30 mouse cellular contexts compared by ENCODE assay signal in the genomic region with DNA sequence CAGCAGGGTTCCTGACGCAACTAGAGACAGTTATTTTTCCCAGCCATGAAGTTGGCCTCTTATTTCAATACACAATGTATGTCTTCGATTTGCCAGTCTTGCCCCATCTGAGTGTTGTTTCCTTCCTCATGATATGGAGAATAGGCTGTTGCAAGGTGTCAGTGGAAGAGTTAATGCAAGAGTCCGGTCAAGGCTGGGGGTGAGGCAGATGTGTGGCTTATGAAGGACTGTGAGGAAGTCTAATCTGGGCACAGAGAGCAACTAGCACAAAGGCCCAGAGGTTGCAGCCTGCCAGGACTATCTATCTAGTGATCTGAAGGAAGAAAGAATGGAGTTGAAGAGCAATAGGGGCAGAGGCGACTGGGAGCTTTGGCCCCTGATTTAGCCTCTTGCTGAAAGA. TPM values are rescaled to one million over a fixed set of nuclear protein-coding genes. Genes with fewer than 3 reads are reported as not detected.
DNase-seq lines count a peak whose midpoint lies in the region; ATAC-seq and TF ChIP-seq lines count a peak whose summit lies in the region.
"Had no signal": no experiment of that assay in that cellular context is flagged by ENCODE, and none has a peak within 500 bp of the region (broad histone marks: within the 10 kb centered on the region; RNA-seq: fewer than 3 reads in every experiment).

No protein-coding gene starts in this region.

- H3K4me1 ChIP-seq in heart, embryonic 10.5 days = no peaks in the 10 kb centered on the region
- H3K4me1 ChIP-seq in heart, adult 2 months (ENCODE audit: control insufficient read depth, insufficient read depth, low read length) = no peaks in the 10 kb centered on the region
- H3K4me1 ChIP-seq in bone marrow, adult 2 months (ENCODE audit: control insufficient read depth, insufficient read depth, low read length) = peaks cover 2% of the 10 kb centered on the region
- no peaks in the 10 kb centered on the region for H3K4me1 ChIP-seq in hindbrain, postnatal 0 days (ENCODE audit: insufficient read depth, low read length)
- H3K4me1 ChIP-seq: embryonic facial prominence, embryonic 12.5 days; embryonic facial prominence, embryonic 15.5 days; hindbrain, embryonic 10.5 days; hindbrain, embryonic 13.5 days had no signal

- TF ChIP-seq POLR2A in heart, adult 2 months (IDR thresholded peaks at IDR 0.05; ENCODE audit: insufficient read depth, low read depth, low read length) = no peak
- TF ChIP-seq POLR2A in bone marrow, adult 2 months (IDR thresholded peaks at IDR 0.05; ENCODE audit: borderline replicate concordance, control insufficient read depth, low read depth, low read length) = no peak

- no peak overlapping the region for H3K4me2 ChIP-seq in hindbrain, postnatal 0 days (ENCODE audit: low read depth, low read length)
- H3K4me2 ChIP-seq: embryonic facial prominence, embryonic 12.5 days; embryonic facial prominence, embryonic 15.5 days; heart, embryonic 11.5 days; hindbrain, embryonic 13.5 days had no signal

- intact Hi-C loops in heart, adult 2 months (cut with DNase I) = no loop called here

- DNase-seq in heart, embryonic 10.5 days (ENCODE audit: low spot score) = peak; percentile 59
- no peak for DNase-seq in heart, adult 2 months
- no peak for DNase-seq in hindbrain, postnatal 0 days (ENCODE audit: low spot score)
- no peak for DNase-seq in adrenal gland, postnatal 14 days
- DNase-seq: adrenal gland, adult 2 months; adrenal gland, postnatal 25 days; cerebellum, adult 18-20 months; cerebellum, adult 9-10 months; cerebellum, postnatal 25 days; forebrain, postnatal 0 days; gastrocnemius, adult 2 months; gastrocnemius, postnatal 25 days; kidney, adult 2 months had no signal

- no peaks in the 10 kb centered on the region for H3K9me3 ChIP-seq in heart, embryonic 10.5 days
- H3K9me3 ChIP-seq in hindbrain, postnatal 0 days (ENCODE audit: low read length) = no peaks in the 10 kb centered on the region
- H3K9me3 ChIP-seq: embryonic facial prominence, embryonic 12.5 days; embryonic facial prominence, embryonic 15.5 days; hindbrain, embryonic 10.5 days; hindbrain, embryonic 13.5 days had no signal

- peak; percentile 94 for ATAC-seq in megakaryocyte, adult 5-6 weeks (ENCODE audit: poor library complexity, severe bottlenecking)
- no peak for ATAC-seq in hindbrain, postnatal 0 days
- ATAC-seq: CD4-positive, CD25-positive, alpha-beta regulatory T cell, adult 4 months; forebrain, embryonic 14.5 days; forebrain, postnatal 0 days; hindbrain, embryonic 16.5 days; inflammation-experienced regulatory T-cells, adult 6 months; intestine, embryonic 16.5 days had no signal

- WGBS in heart, embryonic 10.5 days = 83% methylated on average over 4 of the region's 4 CpGs
- 73% methylated on average over 4 of the region's 4 CpGs for WGBS in heart, adult 2 months
- 39% methylated on average over 4 of the region's 4 CpGs for WGBS in bone marrow, adult 2 months
- WGBS in hindbrain, postnatal 0 days = 95% methylated on average over 4 of the region's 4 CpGs

- no peak for TF ChIP-seq CTCF in heart, adult 2 months (IDR thresholded peaks at IDR 0.05)
- no peak for TF ChIP-seq CTCF in bone marrow, adult 2 months (IDR thresholded peaks at IDR 0.05; ENCODE audit: control insufficient read depth, insufficient read depth, low read length)
- TF ChIP-seq CTCF in hindbrain, postnatal 0 days (IDR thresholded peaks at IDR 0.05; ENCODE audit: low read depth) = no peak

- H3K9ac ChIP-seq in heart, adult 2 months (ENCODE audit: low read depth, low read length) = no peak overlapping the region
- no peak overlapping the region for H3K9ac ChIP-seq in hindbrain, postnatal 0 days (replicated peaks; ENCODE audit: low read length)
- H3K9ac ChIP-seq: embryonic facial prominence, embryonic 12.5 days; embryonic facial prominence, embryonic 15.5 days; forebrain, postnatal 0 days; hindbrain, embryonic 13.5 days had no signal

- H3K27me3 ChIP-seq in heart, embryonic 10.5 days (ENCODE audit: insufficient read depth, poor library complexity, severe bottlenecking) = no peaks in the 10 kb centered on the region
- H3K27me3 ChIP-seq in heart, adult 2 months (ENCODE audit: control insufficient read depth, insufficient read depth, low read length) = no peaks in the 10 kb centered on the region; the same call in 1 of the 2 replicates
- no peaks in the 10 kb centered on the region for H3K27me3 ChIP-seq in hindbrain, postnatal 0 days (ENCODE audit: insufficient read depth, low read length)
- H3K27me3 ChIP-seq: embryonic facial prominence, embryonic 12.5 days; embryonic facial prominence, embryonic 15.5 days; hindbrain, embryonic 13.5 days had no signal

- no peaks in the 10 kb centered on the region for H3K36me3 ChIP-seq in heart, embryonic 10.5 days
- H3K36me3 ChIP-seq in heart, adult 2 months (ENCODE audit: control insufficient read depth, insufficient read depth, low read length) = no peaks in the 10 kb centered on the region
- H3K36me3 ChIP-seq in hindbrain, postnatal 0 days (ENCODE audit: insufficient read depth, low read length) = no peaks in the 10 kb centered on the region
- H3K36me3 ChIP-seq: embryonic facial prominence, embryonic 12.5 days; embryonic facial prominence, embryonic 15.5 days; hindbrain, embryonic 10.5 days; hindbrain, embryonic 13.5 days had no signal

- H3K79me2 ChIP-seq in heart, adult 2 months (replicated peaks; ENCODE audit: control insufficient read depth, insufficient read depth, low read length) = no peaks in the 10 kb centered on the region

- no peak overlapping the region for H3K27ac ChIP-seq in heart, embryonic 10.5 days
- no peak overlapping the region for H3K27ac ChIP-seq in heart, adult 2 months
- H3K27ac ChIP-seq in bone marrow, adult 2 months (ENCODE audit: control insufficient read depth, insufficient read depth, low read depth, low read length, poor library complexity) = peak overlapping the region; percentile 77
- H3K27ac ChIP-seq in hindbrain, postnatal 0 days = no peak overlapping the region
- H3K27ac ChIP-seq: embryonic facial prominence, embryonic 12.5 days; embryonic facial prominence, embryonic 15.5 days; gastrocnemius, adult 2 months; hindbrain, embryonic 10.5 days; hindbrain, embryonic 13.5 days had no signal

- no peak for TF ChIP-seq EP300 in heart, adult 2 months (IDR thresholded peaks at IDR 0.05; ENCODE audit: insufficient read depth, low read depth, low read length)

- no peak overlapping the region for H3K4me3 ChIP-seq in heart, embryonic 10.5 days
- no peak overlapping the region for H3K4me3 ChIP-seq in heart, adult 2 months
- no peak overlapping the region for H3K4me3 ChIP-seq in bone marrow, adult 2 months (replicated peaks; ENCODE audit: control insufficient read depth, low read depth, low read length)
- no peak overlapping the region for H3K4me3 ChIP-seq in hindbrain, postnatal 0 days (ENCODE audit: low read length)
- H3K4me3 ChIP-seq: embryonic facial prominence, embryonic 12.5 days; embryonic facial prominence, embryonic 15.5 days; gastrocnemius, adult 2 months; hindbrain, embryonic 10.5 days; hindbrain, embryonic 13.5 days had no signal

RNA-seq across cellular contexts. Expression of a gene that starts 14.4 kb away (rescaled TPM):
- not detected in 2 replicates for polyA plus RNA-seq in heart, embryonic 10.5 days (2016; fragmentation: Nextera tagmentation; extraction: Ambion mirVana)
- not detected for total RNA-seq in heart, adult 2 months (2021)
- not detected in 2 replicates for polyA plus RNA-seq in heart, adult 2 months (2012; rRNA removed)
- polyA plus RNA-seq in bone marrow, adult 2 months (2011; ENCODE audit: insufficient read depth, insufficient read length, low replicate concordance, missing spikeins) = 5.9 and 21.1 TPM in 2 replicates
- 12.5 and 18.7 TPM in 2 replicates for total RNA-seq in megakaryocyte, adult 5-6 weeks (2015)
- 23.6 and 30.1 TPM in 2 replicates for total RNA-seq in megakaryocyte, adult 5-6 weeks (2017)
- not detected in 2 replicates for total RNA-seq in hindbrain, postnatal 0 days (2014; rRNA removed)
- polyA plus RNA-seq in hindbrain, postnatal 0 days (2015; fragmentation: Nextera tagmentation; extraction: Ambion mirVana) = not detected in 2 replicates
- not detected in 2 replicates for total RNA-seq in adrenal gland, postnatal 14 days (2021)
- total RNA-seq: adrenal gland, adult 2 months; adrenal gland, postnatal 25 days; forebrain, postnatal 0 days; gastrocnemius, adult 2 months; gastrocnemius, postnatal 25 days; heart, postnatal 25 days; MEL had no signal
- polyA plus RNA-seq: CD4-positive, CD25-positive, alpha-beta regulatory T cell, adult 4 months; forebrain, embryonic 14.5 days; forebrain, postnatal 0 days; frontal cortex, adult 2 months; heart, embryonic 11.5 days; heart, embryonic 14.5 days; heart, postnatal 0 days; inflammation-experienced regulatory T-cells, adult 6 months; intestine, embryonic 16.5 days; kidney, adult 2 months had no signal

RNA-seq across cellular contexts. Expression of a gene that starts 46.7 kb away (rescaled TPM):
- polyA plus RNA-seq in heart, embryonic 10.5 days (2016; fragmentation: Nextera tagmentation; extraction: Ambion mirVana) = 18.5 and 19.2 TPM in 2 replicates
- total RNA-seq in heart, adult 2 months (2021) = 1 to 10 TPM; 3.1 to 4.4 TPM
- 9.8 and 11.3 TPM in 2 replicates for polyA plus RNA-seq in heart, adult 2 months (2012; rRNA removed)
- polyA plus RNA-seq in bone marrow, adult 2 months (2011; ENCODE audit: insufficient read depth, insufficient read length, low replicate concordance, missing spikeins) = 17.8 and 53.9 TPM in 2 replicates
- total RNA-seq in megakaryocyte, adult 5-6 weeks (2015) = 5.6 and 9.7 TPM in 2 replicates
- total RNA-seq in megakaryocyte, adult 5-6 weeks (2017) = 8.6 and 9.2 TPM in 2 replicates
- total RNA-seq in hindbrain, postnatal 0 days (2014; rRNA removed) = 23.9 and 27.8 TPM in 2 replicates
- 19.7 and 21.9 TPM in 2 replicates for polyA plus RNA-seq in hindbrain, postnatal 0 days (2015; fragmentation: Nextera tagmentation; extraction: Ambion mirVana)
- 9.1 and 9.3 TPM in 2 replicates for total RNA-seq in adrenal gland, postnatal 14 days (2021)

Comparison
In these comparisons a context has a peak if more than half of its experiments do, and no peak if none do; other contexts are left out.
1. RNA of a gene that starts 14.4 kb away (total RNA-seq): 12.5 to 30.1 TPM in megakaryocyte, adult 5-6 weeks; not detected in adrenal gland, postnatal 14 days, not detected in heart, adult 2 months and not detected in hindbrain, postnatal 0 days; every median in the first group is over 10 times any median in the second.